Comparison of ENCODE assay signal across 17 mouse cellular contexts in genomic region chr2:71449604-71450003, GRCm38 (mm10). TPM values are rescaled to one million over a fixed set of nuclear protein-coding genes. Genes with fewer than 3 reads are reported as not detected.
A peak's percentile ranks its signal among the peaks of the same experiment; 100 is the strongest.
DNase-seq lines count a peak whose midpoint lies in the region; ATAC-seq and TF ChIP-seq lines count a peak whose summit lies in the region.
"Had no signal": no experiment of that assay in that cellular context is flagged by ENCODE, and none has a peak within 500 bp of the region (broad histone marks: within the 10 kb centered on the region; RNA-seq: fewer than 3 reads in every experiment).

No protein-coding gene starts in this region.

- H3K4me1 ChIP-seq in liver, embryonic 11.5 days (replicated peaks; ENCODE audit: control insufficient read depth, insufficient read depth, low read length), result peaks cover 10% of the 10 kb centered on the region
- H3K4me1 ChIP-seq in ES-E14 (ENCODE audit: control insufficient read depth in 2 of 2, insufficient read depth in 2 of 2, low read length in 2 of 2, poor library complexity in 1 of 2), result 0 out of 4 replicates have a peak, but pooled peaks cover 0 to 2% of the 10 kb centered on the region in 2 experiments
- H3K4me1 ChIP-seq in midbrain, embryonic 10.5 days, result peaks cover 22% of the 10 kb centered on the region
- H3K4me1 ChIP-seq in hindbrain, embryonic 11.5 days (replicated peaks; ENCODE audit: control insufficient read depth, insufficient read depth, low read length), result no peaks in the 10 kb centered on the region
- H3K4me1 ChIP-seq: heart, embryonic 15.5 days had no signal

- no peak overlapping the region for H3K27ac ChIP-seq in liver, embryonic 11.5 days (ENCODE audit: low read depth, low read length)
- no peak overlapping the region for H3K27ac ChIP-seq in ES-E14 (ENCODE audit: insufficient read depth, low read depth, low read length, poor library complexity, severe bottlenecking)
- H3K27ac ChIP-seq in midbrain, embryonic 10.5 days (replicated peaks), result no peak overlapping the region
- H3K27ac ChIP-seq in hindbrain, embryonic 11.5 days (ENCODE audit: low read depth, low read length), result no peak overlapping the region
- H3K27ac ChIP-seq: embryonic facial prominence, embryonic 13.5 days; heart, embryonic 15.5 days; hindbrain, embryonic 14.5 days; layer of hippocampus, adult 2 months had no signal

- H3K9ac ChIP-seq in liver, embryonic 11.5 days (ENCODE audit: low read depth, low read length), result no peak overlapping the region
- H3K9ac ChIP-seq in ES-E14 (ENCODE audit: insufficient read depth, low read depth, low read length, poor library complexity, severe bottlenecking), result no peak overlapping the region
- H3K9ac ChIP-seq in hindbrain, embryonic 11.5 days (ENCODE audit: low read depth, low read length), result no peak overlapping the region
- H3K9ac ChIP-seq: embryonic facial prominence, embryonic 13.5 days; heart, embryonic 15.5 days; hindbrain, embryonic 14.5 days had no signal

- in situ Hi-C loops in ES-E14 (cut with MboI; ENCODE audit: low sequenced_read_pairs in 2 of 2, unreplicated experiment in 2 of 2), result loop anchor here in 1 of 2 experiments (5.0 to 25.0 kb wide), 2 partner anchors 98 to 388 kb away; partner anchors contain the start of gene Dlx2

- H3K4me3 ChIP-seq in liver, embryonic 11.5 days (ENCODE audit: low read depth, low read length), result no peak overlapping the region
- no peak overlapping the region for H3K4me3 ChIP-seq in ES-E14 (ENCODE audit: insufficient read depth in 1 of 2, low read depth in 1 of 2, low read length in 2 of 2, poor library complexity in 1 of 2, severe bottlenecking in 1 of 2)
- no peak overlapping the region for H3K4me3 ChIP-seq in midbrain, embryonic 10.5 days
- H3K4me3 ChIP-seq in hindbrain, embryonic 11.5 days (ENCODE audit: low read depth, low read length), result no peak overlapping the region
- H3K4me3 ChIP-seq: embryonic facial prominence, embryonic 13.5 days; heart, embryonic 15.5 days; layer of hippocampus, adult 2 months had no signal

- intact Hi-C loops in heart, postnatal 25 days (cut with DNase I), result loop anchor here (5.0 kb wide), 3 partner anchors 62 to 98 kb away; partner anchors contain the start of genes Dlx2 and Hat1

- peaks cover 10% of the 10 kb centered on the region for H3K27me3 ChIP-seq in liver, embryonic 11.5 days (replicated peaks; ENCODE audit: control insufficient read depth, insufficient read depth, low read length)
- H3K27me3 ChIP-seq in midbrain, embryonic 10.5 days (ENCODE audit: low read depth, poor library complexity, severe bottlenecking), result peaks cover 29% of the 10 kb centered on the region
- peaks cover 2% of the 10 kb centered on the region; the same call in 1 of the 2 replicates for H3K27me3 ChIP-seq in hindbrain, embryonic 11.5 days (ENCODE audit: control insufficient read depth, insufficient read depth, low read length)

- 7% methylated on average over 2 of the region's 2 CpGs for WGBS in liver, embryonic 11.5 days
- 14% methylated on average over 2 of the region's 2 CpGs for WGBS in midbrain, embryonic 10.5 days
- WGBS in hindbrain, embryonic 11.5 days, result 24% methylated on average over 2 of the region's 2 CpGs

- no peak overlapping the region for H3K4me2 ChIP-seq in liver, embryonic 11.5 days
- H3K4me2 ChIP-seq in hindbrain, embryonic 11.5 days (replicated peaks; ENCODE audit: low read depth, low read length), result no peak overlapping the region
- H3K4me2 ChIP-seq: embryonic facial prominence, embryonic 13.5 days; heart, embryonic 15.5 days; hindbrain, embryonic 14.5 days had no signal

- no peaks in the 10 kb centered on the region for H3K36me3 ChIP-seq in liver, embryonic 11.5 days (ENCODE audit: control insufficient read depth, insufficient read depth, low read length)
- no peaks in the 10 kb centered on the region for H3K36me3 ChIP-seq in ES-E14 (ENCODE audit: control insufficient read depth, insufficient read depth, low read length, poor library complexity, severe bottlenecking)
- no peaks in the 10 kb centered on the region for H3K36me3 ChIP-seq in midbrain, embryonic 10.5 days
- H3K36me3 ChIP-seq in hindbrain, embryonic 11.5 days (ENCODE audit: control insufficient read depth, insufficient read depth, low read length), result no peaks in the 10 kb centered on the region
- H3K36me3 ChIP-seq: embryonic facial prominence, embryonic 13.5 days; heart, embryonic 15.5 days had no signal

- DNase-seq in liver, result peak; percentile 35
- DNase-seq in liver, embryonic 11.5 days (ENCODE audit: low spot score), result no peak
- peak; percentile 48 for DNase-seq in ES-E14 (ENCODE audit: low read depth, low spot score)
- DNase-seq in embryo, embryonic 10.5 days (ENCODE audit: low spot score), result peak; percentile 37
- DNase-seq in thymus, postnatal 25 days, result peak; percentile 22
- DNase-seq in midbrain, embryonic 10.5 days (ENCODE audit: low spot score), result no peak
- DNase-seq in heart, postnatal 25 days (ENCODE audit: low spot score), result no peak
- DNase-seq in hindbrain, embryonic 11.5 days (ENCODE audit: low spot score), result no peak
- DNase-seq: adrenal gland, postnatal 25 days; cerebellum, adult 8-10 months; kidney, adult 8-10 months; right cerebral cortex, postnatal 25 days had no signal

- no peaks in the 10 kb centered on the region for H3K9me3 ChIP-seq in liver, embryonic 11.5 days (ENCODE audit: control insufficient read depth, low read length)
- no peaks in the 10 kb centered on the region for H3K9me3 ChIP-seq in ES-E14 (ENCODE audit: control insufficient read depth, insufficient read depth, low read depth, low read length)
- no peaks in the 10 kb centered on the region for H3K9me3 ChIP-seq in midbrain, embryonic 10.5 days (replicated peaks)
- no peaks in the 10 kb centered on the region for H3K9me3 ChIP-seq in hindbrain, embryonic 11.5 days (ENCODE audit: control insufficient read depth, low read length)
- H3K9me3 ChIP-seq: embryonic facial prominence, embryonic 13.5 days; heart, embryonic 15.5 days had no signal

- no peak for ATAC-seq in liver, embryonic 11.5 days (replicated peaks; ENCODE audit: low FRiP score)
- ATAC-seq in hindbrain, embryonic 11.5 days (ENCODE audit: low FRiP score), result no peak
- ATAC-seq: forebrain, embryonic 14.5 days had no signal

TF ChIP-seq in ES-E14, 5 proteins besides CTCF, POLR2A, EP300 and RAD21:
- peak; percentile 46; the same call in 1 of the 2 replicates for TF ChIP-seq ZC3H11A (IDR thresholded peaks at IDR 0.05; ENCODE audit: borderline replicate concordance, low read depth, low read length)
- TF ChIP-seq CHD2 (IDR thresholded peaks at IDR 0.05; ENCODE audit: low read depth, low read length), result no peak

RNA-seq across cellular contexts. Expression of gene Metap1d, which starts 3.5 kb away (rescaled TPM):
- 35.7 and 37.7 TPM in 2 replicates for polyA plus RNA-seq in liver, embryonic 11.5 days (2014; fragmentation: Nextera tagmentation; extraction: Ambion mirVana)
- total RNA-seq in ES-E14 (2012; rRNA removed), result 18.8 and 19.6 TPM in 2 replicates
- polyA plus RNA-seq in midbrain, embryonic 10.5 days (2016; fragmentation: Nextera tagmentation; extraction: Ambion mirVana), result 26.6 and 28.2 TPM in 2 replicates
- total RNA-seq in heart, postnatal 25 days (2021), result 10 to 100 TPM; 45.8 to 47.9 TPM
- 29.9 and 38.0 TPM in 2 replicates for polyA plus RNA-seq in hindbrain, embryonic 11.5 days (2014; fragmentation: Nextera tagmentation; extraction: Ambion mirVana)

Comparison
In these comparisons a context has a peak if more than half of its experiments do, and no peak if none do; other contexts are left out.
1. DNase-seq: peak in liver (single experiment), ES-E14 (single experiment), embryo, embryonic 10.5 days (single experiment) and thymus, postnatal 25 days (single experiment); none in liver, embryonic 11.5 days (single experiment), midbrain, embryonic 10.5 days (single experiment), heart, postnatal 25 days (single experiment) and hindbrain, embryonic 11.5 days (single experiment).